Mouse (Mus musculus): ENCODE data around the gene Hhipl1. TPM values are rescaled to one million over a fixed set of nuclear protein-coding genes. Genes with fewer than 3 reads are reported as not detected.

The Hhipl1 gene
- 1 to 10 TPM; 5.1 to 6.4 TPM for total RNA-seq (2021)
- long read RNA-seq, experiment 1, partial matches to known transcripts = 1 of 1 reads
- long read RNA-seq, experiment 1, other reads (novel, unspliced or antisense) = 0 of 1 reads
- long read RNA-seq, experiment 2, partial matches to known transcripts = 0 of 4 reads
- long read RNA-seq, experiment 2, other reads (novel, unspliced or antisense) = 3 of 4 reads

GRCm38 (mm10) chr12:108305812-108306794 is at the start of gene Hhipl1:
Hhipl1 (plus strand) TSS chr12:108306270.
- TF ChIP-seq CTCF (conservative IDR thresholded peaks at IDR 0.05) = peak; percentile 33
- H3K27ac ChIP-seq = peak within 1 kb of the TSS; percentile 80
- DNase-seq (ENCODE audit: low spot score in 2 of 2) = no peak
- H3K4me3 ChIP-seq = peak within 1 kb of the TSS; percentile 63

GRCm38 (mm10) chr12:108256734-108257133 is 49.3 kb upstream of the Hhipl1 start:
- DNase-seq (ENCODE audit: low spot score in 2 of 2) = no peak
- Histone ChIP-seq H3K4me3 (no peak overlapping the region), H3K27ac (no peak overlapping the region)
- no peak for TF ChIP-seq CTCF (conservative IDR thresholded peaks at IDR 0.05)

- TF ChIP-seq CTCF (conservative IDR thresholded peaks at IDR 0.05) = no peak
- H3K27ac ChIP-seq = no peak overlapping the region
- no peak for DNase-seq (ENCODE audit: low spot score in 2 of 2)
- no peak overlapping the region for H3K4me3 ChIP-seq
Observed at GRCm38 (mm10) chr12:108259322-108260049, 46.6 kb upstream of the Hhipl1 start.

- TF ChIP-seq CTCF (conservative IDR thresholded peaks at IDR 0.05) = no peak
- H3K27ac ChIP-seq = no peak overlapping the region
- H3K4me3 ChIP-seq = no peak overlapping the region
- no peak for DNase-seq (ENCODE audit: low spot score in 2 of 2)
Observed at GRCm38 (mm10) chr12:108260950-108261349, 45.1 kb upstream of the Hhipl1 start.

- TF ChIP-seq CTCF (conservative IDR thresholded peaks at IDR 0.05) = no peak
- Histone ChIP-seq H3K27ac (no peak overlapping the region), H3K4me3 (no peak overlapping the region)
- no peak for DNase-seq (ENCODE audit: low spot score in 2 of 2)
Observed at GRCm38 (mm10) chr12:108264918-108265317, 41.2 kb upstream of the Hhipl1 start.

- TF ChIP-seq CTCF (conservative IDR thresholded peaks at IDR 0.05) = no peak
- H3K4me3 ChIP-seq = peak overlapping the region; percentile 26
Observed at GRCm38 (mm10) chr12:108265831-108266619, 40.0 kb upstream of the Hhipl1 start.

GRCm38 (mm10) chr12:108267653-108268052 is 38.4 kb upstream of the Hhipl1 start:
- no peak for DNase-seq (ENCODE audit: low spot score in 2 of 2)
- Histone ChIP-seq H3K27ac (no peak overlapping the region), H3K4me3 (no peak overlapping the region)
- no peak for TF ChIP-seq CTCF (conservative IDR thresholded peaks at IDR 0.05)

More at GRCm38 (mm10) chr12:108265831-108266619, 40.0 kb upstream of the Hhipl1 start:
- no peak for DNase-seq (ENCODE audit: low spot score in 2 of 2)
- H3K27ac ChIP-seq = peak overlapping the region; percentile 78

- H3K4me3 ChIP-seq = no peak overlapping the region
- H3K27ac ChIP-seq = no peak overlapping the region
- no peak for DNase-seq (ENCODE audit: low spot score in 2 of 2)
- TF ChIP-seq CTCF (conservative IDR thresholded peaks at IDR 0.05) = no peak
Observed at GRCm38 (mm10) chr12:108268970-108269369, 37.1 kb upstream of the Hhipl1 start.

GRCm38 (mm10) chr12:108269699-108270098 is 36.4 kb upstream of the Hhipl1 start:
- Histone ChIP-seq H3K4me3 (no peak overlapping the region), H3K27ac (no peak overlapping the region)
- no peak for DNase-seq (ENCODE audit: low spot score in 2 of 2)
- no peak for TF ChIP-seq CTCF (conservative IDR thresholded peaks at IDR 0.05)

GRCm38 (mm10) chr12:108270240-108270919 is 35.7 kb upstream of the Hhipl1 start:
- H3K4me3 ChIP-seq = no peak overlapping the region
- DNase-seq (ENCODE audit: low spot score in 2 of 2) = no peak
- no peak for TF ChIP-seq CTCF (conservative IDR thresholded peaks at IDR 0.05)
- no peak overlapping the region for H3K27ac ChIP-seq

GRCm38 (mm10) chr12:108271351-108272142 is 34.5 kb upstream of the Hhipl1 start:
- peak overlapping the region; percentile 30; the same call in 1 of the 2 replicates for H3K4me3 ChIP-seq
- no peak for DNase-seq (ENCODE audit: low spot score in 2 of 2)
- peak overlapping the region; percentile 69; the same call in 1 of the 2 replicates for H3K27ac ChIP-seq
- no peak for TF ChIP-seq CTCF (conservative IDR thresholded peaks at IDR 0.05)
